Mouse (Mus musculus): ENCODE measurements around the gene Klra5. TPM values are rescaled to one million over a fixed set of nuclear protein-coding genes. Genes with fewer than 3 reads are reported as not detected.
"Not testable (repeated sequence)": the region's sequence is repeated elsewhere in the genome, so short reads cannot be mapped to it uniquely, and the experiment has no call there.

Gene Klra5
- not detected for total RNA-seq (2021)
- long read RNA-seq, experiment 1, result 0 reads
- long read RNA-seq, experiment 2, result 0 reads

- not testable (repeated sequence) for DNase-seq
Observed at GRCm38 (mm10) chr6:129917476-129917946, at the start of gene Klra5. TSS of gene Klra5 (minus strand) at chr6:129917650.

GRCm38 (mm10) chr6:129916996-129917395, 454 bp downstream of the Klra5 start:
- DNase-seq, result no peak

DNA sequence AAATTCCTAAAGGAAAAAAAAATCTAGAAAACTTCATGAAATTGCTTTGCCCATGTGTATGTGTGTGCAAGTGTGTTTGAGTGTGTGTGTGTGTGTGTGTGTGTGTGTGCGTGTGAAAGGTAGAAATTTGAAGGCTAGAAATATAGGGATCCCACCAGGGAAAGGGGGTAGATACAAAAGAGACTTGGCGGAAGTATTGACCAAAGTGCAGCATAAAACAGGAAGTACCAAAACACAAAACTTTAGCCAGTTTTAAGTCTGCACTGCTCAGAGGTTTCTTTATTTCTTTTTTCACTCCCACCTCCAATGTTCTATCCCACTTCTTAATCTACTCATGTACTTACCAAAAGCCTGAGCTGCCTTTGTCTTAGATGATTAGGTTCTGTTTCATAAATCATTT, 34.9 kb downstream of the Klra5 start:
- DNase-seq, result no peak

- DNase-seq, result no peak
Observed at GRCm38 (mm10) chr6:129876549-129876948, 40.9 kb downstream of the Klra5 start, which contains the start of gene Klra17. TSS of gene Klra17 (minus strand) at chr6:129876672.

DNA sequence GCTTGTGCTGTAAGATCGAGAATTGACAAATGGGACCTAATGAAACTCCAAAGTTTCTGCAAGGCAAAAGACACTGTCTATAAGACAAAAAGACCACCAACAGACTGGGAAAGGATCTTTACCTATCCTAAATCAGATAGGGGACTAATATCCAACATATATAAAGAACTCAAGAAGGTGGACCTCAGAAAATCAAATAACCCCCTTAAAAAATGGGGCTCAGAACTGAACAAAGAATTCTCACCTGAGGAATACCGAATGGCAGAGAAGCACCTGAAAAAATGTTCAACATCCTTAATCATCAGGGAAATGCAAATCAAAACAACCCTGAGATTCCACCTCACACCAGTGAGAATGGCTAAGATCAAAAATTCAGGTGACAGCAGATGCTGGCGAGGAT, 55.1 kb downstream of the Klra5 start, which contains the start of gene Gm17631:
Gene Gm17631, plus strand, starts transcription at position 301 of the 400 bp plus-strand sequence.
- DNase-seq, result not testable (repeated sequence)

Other genes starting within 250 kb of the Klra5 start
- not detected for gene Klrc1, start 238.7 kb downstream of the Klra5 start, total RNA-seq (2021)
- gene Klri1, start 200.5 kb downstream of the Klra5 start, total RNA-seq (2021), result not detected
- not detected for gene Klri2, start 177.2 kb downstream of the Klra5 start, total RNA-seq (2021)
- not detected for gene Gm156, start 133.4 kb downstream of the Klra5 start, total RNA-seq (2021)
- not detected for gene Gm17631, start 55.0 kb downstream of the Klra5 start, total RNA-seq (2021)
- gene Klra17, start 41.0 kb downstream of the Klra5 start, total RNA-seq (2021), result under 1 TPM in 1 of 2 experiments, not detected in 1; 0.23 TPM
- gene Klra6, start 109.3 kb upstream of the Klra5 start, total RNA-seq (2021), result not detected
- gene Klra4, start 149.6 kb upstream of the Klra5 start, total RNA-seq (2021), result not detected
- not detected for gene Klra8, start 212.2 kb upstream of the Klra5 start, total RNA-seq (2021)